Mouse (Mus musculus) megakaryocyte-erythroid progenitor cell, adult 5-6 weeks (primary cell): ENCODE measurements at regions not wholly inside any gene's neighbourhood (a gene's known extent, or its start where the extent isn't known, plus 50 kb on each side); places are given as distances from the start of the nearest gene placed in this dataset.
A peak's percentile ranks its signal among the peaks of the same experiment; 100 is the strongest.

Experiments used
- ATAC-seq: replicated peaks from 2 replicates; pipeline ENCODE4 v1.8.0; 2016; ENCODE audit warnings: mild to moderate bottlenecking, inconsistent platforms; ENCODE audit not compliant: severe bottlenecking, poor library complexity, low FRiP score, low TSS enrichment

DNA sequence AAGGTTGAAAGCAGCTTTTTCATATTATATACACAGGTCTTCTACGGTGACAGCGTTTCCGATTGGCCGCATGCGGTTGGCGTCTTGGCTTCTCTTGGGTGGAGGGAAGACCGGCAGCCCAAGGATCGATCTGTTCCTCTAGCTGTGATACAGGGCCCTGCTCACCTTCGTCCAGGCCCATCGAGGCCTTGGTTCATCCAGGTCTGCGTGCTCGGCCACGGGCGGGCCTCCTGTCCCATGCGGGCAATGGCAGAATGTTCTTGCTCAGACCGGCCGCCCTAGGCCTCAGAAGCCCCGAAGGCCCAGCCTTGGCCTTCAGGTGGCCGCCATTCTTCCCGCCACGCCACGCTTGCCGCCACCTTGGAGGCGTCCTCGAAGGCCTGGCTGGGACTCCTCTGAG lies 194.4 kb upstream of the Ppp6c start:
- ATAC-seq, result no peak

DNA sequence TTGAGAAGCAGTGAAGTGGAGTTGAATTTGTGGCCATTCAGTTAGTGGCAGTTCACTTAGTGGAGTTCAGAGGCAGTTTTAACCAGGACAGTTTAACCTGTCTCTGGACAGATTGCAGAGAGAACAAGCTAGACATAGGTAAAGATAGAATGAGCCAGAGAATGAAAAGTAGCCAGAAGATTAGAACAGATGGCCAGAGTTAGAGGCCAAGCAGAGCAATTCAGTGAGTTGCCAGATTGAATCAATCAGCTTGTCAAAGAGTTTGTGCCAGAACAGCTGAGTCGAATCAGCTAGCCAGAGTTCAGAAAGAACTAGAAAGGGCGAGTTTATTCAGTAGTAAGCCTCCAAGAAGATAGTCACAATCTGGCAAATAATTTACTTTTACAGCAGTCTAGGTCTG lies 174.1 kb upstream of the Ppp6c start:
- no peak for ATAC-seq

DNA sequence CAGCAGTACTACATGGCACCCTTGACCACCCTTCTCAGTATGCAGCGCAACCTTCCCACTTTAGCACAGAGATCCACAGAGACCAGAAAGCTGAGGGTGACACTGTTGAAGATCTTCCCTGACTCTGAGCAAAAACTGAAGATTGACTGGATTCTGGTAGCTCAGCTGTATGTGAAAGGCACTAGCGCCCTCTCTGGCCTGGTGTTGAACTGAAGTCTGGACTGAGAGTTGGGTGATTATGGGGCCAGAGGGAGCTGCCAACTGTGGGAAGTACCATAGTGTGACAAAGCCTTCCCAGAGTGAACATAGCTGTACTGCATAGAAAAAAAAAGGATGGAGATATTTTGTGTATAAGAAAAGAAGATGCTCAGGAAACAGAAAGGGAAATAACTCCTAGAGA lies 173.3 kb upstream of the Ppp6c start:
- no peak for ATAC-seq

- ATAC-seq, result no peak
Measured at GRCm38 (mm10) chr2:39394643-39395042, 168.4 kb upstream of the Ppp6c start.

DNA sequence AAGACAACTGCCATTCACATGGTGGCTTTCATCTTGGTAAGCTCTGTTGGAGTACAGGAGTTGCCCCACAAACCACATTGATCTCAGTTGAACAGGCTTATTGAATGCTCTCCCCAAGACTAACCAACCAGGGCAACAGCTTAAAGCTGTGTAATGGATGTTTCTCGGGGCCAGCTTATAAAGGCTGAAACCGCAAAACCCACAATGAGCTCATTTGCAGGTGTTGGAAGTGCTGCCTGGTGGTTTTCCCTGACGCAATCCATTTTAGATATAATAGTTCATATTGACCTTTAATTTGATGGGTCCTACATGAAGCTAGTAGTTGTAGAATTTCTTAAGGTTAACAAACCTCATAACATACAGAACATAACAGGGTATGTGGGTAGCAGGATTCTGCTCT lies 151.0 kb upstream of the Ppp6c start:
- ATAC-seq, result no peak

- peak; percentile 100 for ATAC-seq
Measured at GRCm38 (mm10) chr2:39373068-39373779, 147.0 kb upstream of the Ppp6c start.

DNA sequence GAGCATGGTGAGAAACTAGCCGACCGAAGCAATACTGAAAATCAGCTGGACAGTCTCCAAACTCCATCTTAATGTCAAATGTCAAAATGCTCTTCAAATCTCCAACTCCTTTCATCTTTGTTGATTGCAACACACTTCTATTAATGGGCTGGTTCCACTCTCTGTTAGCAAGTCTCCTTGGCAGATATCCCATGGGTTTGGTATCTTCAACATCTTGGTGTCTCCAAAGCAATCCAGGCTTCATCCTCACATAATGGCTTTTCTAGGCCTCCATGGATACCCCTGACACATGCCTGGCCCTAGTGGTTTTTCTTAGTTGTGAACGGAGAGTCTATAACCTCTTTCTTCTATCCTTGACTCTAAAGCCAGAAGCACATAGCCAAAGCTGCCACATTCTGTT lies 118.0 kb upstream of the Ppp6c start:
- ATAC-seq, result no peak

- no peak for ATAC-seq
Measured at GRCm38 (mm10) chr2:39340406-39340805, 114.2 kb upstream of the Ppp6c start.

DNA sequence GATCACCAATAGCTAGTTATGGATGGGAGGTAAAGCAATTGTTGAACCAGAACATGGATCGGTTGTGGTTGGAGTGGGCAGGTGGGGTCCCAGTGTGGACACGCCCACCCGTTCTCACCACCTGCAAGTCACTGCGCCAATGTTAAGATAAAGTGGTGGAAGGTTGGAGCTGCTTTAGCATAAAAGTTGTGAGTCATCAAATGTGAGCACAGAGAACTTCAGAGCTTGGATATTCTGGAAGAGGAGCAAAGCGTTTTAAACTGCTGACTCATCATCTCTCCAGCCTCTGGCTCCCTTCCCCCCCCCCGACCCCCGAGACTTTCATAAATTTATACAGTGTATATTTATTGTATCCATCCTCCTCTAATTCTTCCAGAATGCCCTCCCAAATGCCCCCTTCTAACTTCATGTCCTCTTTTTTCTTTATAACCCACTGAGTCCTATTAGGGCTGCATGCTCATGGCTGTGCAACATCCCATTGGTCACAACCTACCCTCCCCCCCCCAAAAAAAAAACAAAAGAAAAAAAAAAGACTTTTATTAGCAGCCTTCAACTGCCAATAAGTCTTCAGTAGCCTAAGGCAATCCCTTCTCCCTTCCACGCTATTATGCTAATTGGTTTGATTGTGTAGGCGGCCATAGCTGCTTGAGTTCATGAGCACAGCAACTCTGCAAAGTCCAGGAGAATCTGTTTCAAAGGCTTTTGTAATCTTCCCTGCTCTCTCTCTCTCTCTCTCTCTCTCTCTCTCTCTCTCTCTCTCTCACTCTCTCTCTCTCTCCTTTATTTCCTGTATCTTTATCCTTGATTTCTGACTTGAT lies 112.8 kb upstream of the Ppp6c start:
- ATAC-seq, result no peak

- ATAC-seq, result no peak
Measured at GRCm38 (mm10) chr2:39337524-39337923, 111.3 kb upstream of the Ppp6c start.

GRCm38 (mm10) chr2:39325715-39326493 lies 99.7 kb upstream of the Ppp6c start:
- peak; percentile 73 for ATAC-seq

DNA sequence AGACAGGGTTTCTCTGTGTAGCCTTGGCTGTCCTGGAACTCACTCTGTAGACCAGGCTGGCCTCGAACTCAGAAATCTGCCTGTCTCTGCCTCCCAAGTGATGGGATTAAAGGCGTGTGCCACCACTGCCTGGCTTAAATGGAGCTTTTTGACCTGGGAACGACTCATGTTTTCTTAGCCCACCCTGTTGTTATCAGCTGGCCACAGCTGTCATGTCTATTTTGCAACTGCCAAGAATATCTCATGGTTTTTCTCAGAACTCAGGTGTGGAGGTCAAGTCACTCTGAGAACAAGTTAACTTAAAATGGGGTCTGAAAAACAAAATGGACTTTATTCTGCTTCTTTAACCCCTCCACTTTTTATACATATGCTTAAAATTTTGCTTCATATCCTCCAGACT lies 98.9 kb upstream of the Ppp6c start:
- peak; percentile 94 for ATAC-seq

DNA sequence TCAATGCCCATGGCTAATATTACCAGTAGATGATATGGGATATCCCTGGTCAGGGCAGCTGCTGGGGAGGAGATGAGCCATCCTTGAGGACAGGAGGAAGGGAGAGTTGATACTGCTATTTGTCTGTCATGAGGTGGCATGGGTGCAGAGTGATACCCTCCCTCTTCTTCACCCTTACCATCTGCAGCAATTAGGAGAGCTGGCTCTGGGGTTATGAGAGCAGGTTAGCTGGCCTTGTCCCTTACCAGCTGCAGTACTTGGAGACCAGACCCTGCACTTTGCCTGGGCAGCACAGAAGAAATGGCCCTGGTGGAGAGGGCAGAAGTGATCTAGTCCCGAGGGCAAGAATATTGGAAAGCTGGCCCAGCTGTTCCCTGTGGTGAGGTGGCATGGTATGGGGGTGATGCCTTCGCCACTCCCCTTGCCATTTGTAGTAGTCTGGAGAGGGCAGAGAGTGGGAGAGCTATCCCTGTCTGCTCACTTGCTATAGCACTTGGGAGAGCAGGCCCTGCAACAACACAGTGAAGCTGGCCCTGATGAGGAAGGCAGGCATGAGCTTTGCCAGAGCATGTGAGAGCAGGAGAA lies 73.6 kb upstream of the Ppp6c start:
- no peak for ATAC-seq

- peak; percentile 83 for ATAC-seq
Measured at GRCm38 (mm10) chr2:39299290-39299689, 73.0 kb upstream of the Ppp6c start.

DNA sequence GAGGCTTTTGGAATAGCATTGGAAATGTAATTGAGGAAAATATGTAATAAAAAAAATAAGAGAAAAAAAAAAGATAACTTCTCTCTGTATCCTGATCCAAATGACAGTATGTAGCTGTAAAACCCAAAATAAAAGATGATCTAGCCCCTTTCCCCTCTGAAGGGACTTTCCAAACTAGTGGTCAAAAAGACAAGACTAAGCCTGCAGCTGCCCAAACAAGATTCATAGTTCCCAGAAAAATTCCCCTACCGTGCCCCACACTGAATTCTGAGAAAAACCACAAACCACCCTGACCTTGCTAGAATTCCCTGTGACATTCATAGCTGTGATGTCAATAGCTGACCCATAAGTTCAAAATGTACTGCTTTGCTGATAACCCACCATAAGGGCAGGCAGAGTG lies 69.2 kb upstream of the Ppp6c start:
- no peak for ATAC-seq

DNA sequence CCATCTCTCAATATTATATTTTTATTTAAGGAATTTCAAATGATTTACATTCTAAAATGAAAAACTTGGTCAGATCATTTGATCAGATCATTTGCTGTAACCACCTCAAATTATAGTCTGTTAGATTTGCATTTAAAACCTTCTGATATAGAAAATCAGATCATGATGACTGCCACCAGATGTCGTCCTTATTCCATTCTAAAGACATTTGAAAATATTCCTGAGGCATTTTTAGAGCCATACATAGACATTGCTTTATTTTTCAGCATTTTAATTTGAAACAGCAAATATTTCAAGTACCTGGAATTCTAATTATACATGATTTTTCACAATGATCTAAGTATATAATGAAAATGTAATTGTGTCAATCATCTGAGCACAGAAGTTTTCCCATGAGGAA lies 52.0 kb upstream of the Ppp6c start:
- ATAC-seq, result no peak
